Mouse (Mus musculus) cerebellum, adult 8-10 months (tissue): ENCODE results near the gene Pls1.
A peak's percentile ranks its signal among the peaks of the same experiment; 100 is the strongest.

Experiments used
- DNase-seq: peaks from one replicate; pipeline ENCODE4 v3.0.0; 2022

Pls1 gene

DNA sequence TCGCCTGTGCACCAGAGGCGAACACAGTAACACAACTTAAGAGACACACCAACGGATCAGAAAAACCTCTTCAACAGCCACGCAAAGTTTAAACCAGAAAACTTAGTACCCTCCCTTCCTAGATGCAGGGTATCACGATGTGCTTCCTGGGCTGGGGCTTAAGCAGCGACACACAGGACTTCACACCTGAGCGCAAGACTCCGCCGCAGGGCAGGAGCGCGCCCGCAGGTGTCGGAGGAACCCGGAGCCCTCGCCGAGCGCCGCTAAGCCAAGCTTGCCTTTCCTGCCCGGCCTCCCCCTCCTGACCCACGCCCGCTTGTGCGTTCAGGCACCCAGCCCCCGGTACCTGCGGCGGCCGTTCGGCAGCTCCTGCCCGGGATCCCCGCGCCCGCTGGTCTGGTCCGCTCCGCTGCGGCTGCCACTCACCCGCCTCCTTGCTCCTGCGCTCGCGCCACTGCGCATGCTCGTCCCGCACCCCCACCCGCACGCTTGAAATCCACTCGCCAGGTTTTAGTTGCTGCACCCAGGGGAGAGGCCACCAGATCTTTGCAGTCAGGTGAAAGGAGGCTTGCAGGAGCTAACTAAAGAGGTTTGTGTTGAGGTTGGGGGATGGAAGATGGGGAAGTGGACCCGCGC is at the start of gene Pls1:
Pls1 (minus strand) TSS at position 487 of the 636 bp plus-strand sequence.
- peak; percentile 99 for DNase-seq

DNA sequence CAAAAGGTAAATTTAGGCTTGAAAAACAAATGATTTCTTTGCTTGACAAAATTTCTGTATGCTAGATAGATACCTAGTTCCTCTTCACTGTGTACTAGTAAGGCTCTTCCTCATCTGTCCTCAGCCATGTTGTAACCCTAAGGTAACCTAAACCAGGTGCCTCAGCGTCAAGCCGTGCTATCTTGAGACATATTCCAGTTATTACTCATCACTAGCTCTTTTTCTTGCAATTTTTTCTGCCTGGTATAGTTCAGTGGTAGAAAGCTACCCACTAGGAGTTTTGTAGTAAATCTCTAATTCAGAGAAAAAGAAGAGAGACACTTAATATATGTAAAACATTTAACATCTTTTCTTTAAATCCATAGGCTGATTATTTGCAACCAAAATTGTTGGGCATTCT is 37.6 kb upstream of the Pls1 start:
- no peak for DNase-seq

DNA sequence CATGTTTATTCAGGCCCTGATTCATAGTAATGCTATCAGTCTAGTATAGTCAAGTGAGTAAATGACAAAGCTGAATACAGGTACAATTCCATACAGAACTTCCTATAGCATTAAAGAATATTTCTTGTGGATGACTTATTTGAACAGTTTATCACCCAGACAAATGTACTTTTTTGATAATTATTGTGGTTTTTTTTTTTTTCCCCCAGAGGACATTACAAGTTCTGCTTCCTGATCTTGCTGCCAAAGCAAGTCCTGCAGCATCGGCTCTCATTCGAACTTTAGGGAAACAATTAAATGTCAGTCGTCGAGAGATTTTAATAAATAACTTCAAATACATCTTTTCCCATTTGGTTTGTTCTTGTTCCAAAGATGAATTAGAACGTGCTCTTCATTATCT is 33.1 kb upstream of the Pls1 start:
- no peak for DNase-seq

DNA sequence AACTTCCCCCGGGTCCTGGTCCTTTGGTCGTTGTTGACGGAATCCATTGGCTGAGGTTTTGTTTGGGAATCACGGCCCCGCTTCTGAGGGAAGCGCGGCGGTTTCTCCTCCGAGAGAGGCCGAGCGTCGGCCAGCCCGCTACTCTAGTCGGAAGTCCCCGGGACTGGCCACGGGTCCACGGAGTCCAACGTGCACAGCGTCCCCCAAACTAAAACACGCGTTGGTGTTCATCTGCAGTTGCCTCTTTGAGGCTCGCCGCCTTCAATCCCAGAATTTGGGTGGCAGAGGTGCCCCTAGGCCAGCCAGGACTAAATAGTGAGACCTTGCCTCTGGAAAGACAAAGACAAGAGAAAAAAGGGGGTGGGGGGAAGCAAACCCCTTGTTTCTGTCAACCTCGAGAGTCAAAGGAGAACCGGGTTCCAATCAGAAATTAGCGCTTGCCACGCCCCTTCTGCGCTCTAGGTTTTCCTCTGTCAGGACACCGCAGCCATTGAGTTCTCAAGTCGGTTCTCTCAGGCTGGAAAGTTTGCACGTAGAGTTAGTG is 13.0 kb upstream of the Pls1 start:
- DNase-seq, result no peak

DNA sequence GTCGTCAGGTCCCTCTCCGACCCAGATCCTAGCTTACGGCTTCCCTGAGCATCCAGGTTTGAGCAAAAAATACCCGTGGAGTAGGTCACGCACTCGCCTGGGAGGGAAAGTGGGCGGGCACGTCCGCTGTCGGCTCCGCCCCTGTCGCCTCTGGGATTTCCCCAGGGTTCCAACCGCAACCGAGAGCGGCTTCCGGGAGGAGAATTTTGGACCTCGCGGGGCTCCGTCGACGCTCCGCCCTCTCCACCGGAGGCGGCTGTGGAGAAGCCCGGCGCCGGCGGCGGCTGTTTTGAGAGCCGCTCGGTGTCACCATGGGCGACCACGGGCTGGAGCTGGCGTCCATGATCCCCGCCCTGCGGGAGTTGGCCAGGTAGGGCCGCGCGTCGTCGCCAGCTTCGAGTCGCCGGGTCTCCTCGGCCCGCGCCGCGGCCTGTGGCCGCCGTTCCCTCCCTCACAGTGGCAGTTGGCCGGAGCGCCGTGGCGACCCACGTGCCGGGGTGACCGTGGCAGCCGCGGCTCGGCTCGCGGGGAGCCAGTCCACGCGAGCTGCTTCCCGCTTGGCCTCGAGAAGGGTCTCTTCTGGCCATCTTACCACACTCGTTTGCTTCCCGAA is 12.4 kb upstream of the Pls1 start, which contains the start of gene Atr:
Atr (plus strand) TSS at position 184 of the 613 bp plus-strand sequence.
- DNase-seq, result peak; percentile 92

DNA sequence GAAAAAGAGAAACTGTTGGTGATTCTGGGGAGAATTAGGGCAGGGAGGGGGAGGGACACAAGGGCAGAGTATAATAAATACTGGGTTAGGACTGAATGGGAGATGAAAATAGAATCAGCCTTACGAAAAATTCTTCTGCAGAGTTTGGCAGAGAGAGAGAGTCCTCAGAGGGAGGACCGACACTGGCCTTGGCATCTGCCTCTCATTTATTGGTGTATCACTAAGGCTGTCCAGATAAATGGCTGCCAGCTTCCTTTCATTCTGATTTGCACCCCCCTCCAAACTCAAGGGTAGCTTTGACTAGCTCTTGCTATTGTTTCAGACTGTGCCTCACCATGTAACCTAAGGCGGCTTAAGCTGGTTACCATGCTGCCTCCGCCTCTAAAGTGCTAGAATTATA is 10.9 kb upstream of the Pls1 start:
- DNase-seq, result no peak

DNA sequence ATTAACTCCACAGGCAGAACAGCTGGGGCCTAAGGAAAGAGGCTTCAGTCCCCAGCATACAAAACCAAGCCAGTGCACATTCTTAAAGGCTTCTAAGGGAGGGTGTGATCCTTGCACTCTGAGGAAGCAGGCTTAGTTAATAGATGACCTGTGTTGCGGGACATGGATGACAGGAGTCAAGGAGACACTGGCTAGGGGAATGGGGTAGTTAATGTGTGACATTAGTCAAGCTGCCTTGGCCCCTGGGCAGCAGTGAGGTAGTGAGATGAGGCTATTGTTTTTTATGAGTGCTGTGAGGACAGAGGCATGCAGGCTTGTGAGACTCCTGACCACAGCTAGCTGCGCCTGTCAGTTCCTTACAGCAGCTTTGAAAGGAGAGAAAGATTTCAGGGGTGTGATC is 9.8 kb upstream of the Pls1 start:
- DNase-seq, result no peak

DNA sequence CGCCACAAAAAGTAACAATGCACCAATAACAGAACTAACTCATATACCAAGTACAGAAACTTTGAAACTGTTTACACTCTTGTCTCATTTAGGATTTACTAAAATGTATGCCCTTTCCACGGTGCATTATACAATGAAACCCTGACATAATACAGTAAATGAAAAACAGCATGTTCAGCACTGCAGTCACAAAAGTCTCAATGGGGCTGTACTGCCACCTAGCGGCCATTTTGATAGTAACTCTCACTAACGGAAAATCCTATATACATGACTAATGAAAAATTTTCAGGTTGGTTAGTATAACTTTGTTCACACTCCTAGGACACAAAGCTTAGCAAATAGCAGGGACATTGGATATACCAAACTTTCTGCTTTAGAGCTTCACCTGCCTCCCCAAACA is 7.8 kb upstream of the Pls1 start:
- peak; percentile 78 for DNase-seq

DNA sequence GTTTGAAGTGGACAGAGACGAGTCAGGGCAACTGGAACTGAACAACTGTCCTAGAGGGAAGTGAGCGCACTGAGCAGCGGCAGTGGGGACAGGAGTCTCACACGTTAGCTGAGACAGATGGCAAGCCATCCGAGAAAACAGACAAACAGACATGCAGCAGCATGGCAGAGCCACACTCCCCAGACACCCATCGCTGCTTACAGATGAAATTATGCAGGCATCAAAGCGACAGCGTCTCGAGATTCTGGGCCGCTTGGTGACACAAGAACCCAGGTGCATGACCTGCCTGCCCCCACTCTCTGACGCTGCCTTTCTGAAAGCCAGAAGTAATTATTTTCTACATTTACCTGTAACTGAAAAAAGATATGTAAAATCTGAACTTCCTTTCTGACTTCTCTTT is 6.6 kb upstream of the Pls1 start:
- no peak for DNase-seq

DNA sequence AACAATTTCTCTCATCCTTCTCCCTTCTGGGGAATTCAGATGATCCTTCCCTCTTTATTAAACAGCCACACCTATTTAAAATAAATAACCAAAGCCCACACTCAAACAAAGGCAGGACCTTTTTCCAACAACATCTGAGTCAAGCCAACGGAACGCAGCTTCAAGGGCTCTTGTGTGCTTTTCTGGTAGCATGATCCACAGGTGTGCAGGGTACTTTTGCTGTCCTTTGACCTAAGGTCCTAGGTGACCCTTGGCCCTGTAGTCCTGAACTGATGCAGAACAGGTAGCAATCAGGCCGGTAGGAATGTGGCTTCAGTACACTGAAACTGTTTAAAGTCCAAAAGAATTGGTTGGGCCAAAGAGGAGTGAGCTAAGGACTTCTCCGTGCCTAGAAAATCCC is 600 bp upstream of the Pls1 start:
- DNase-seq, result no peak

DNA sequence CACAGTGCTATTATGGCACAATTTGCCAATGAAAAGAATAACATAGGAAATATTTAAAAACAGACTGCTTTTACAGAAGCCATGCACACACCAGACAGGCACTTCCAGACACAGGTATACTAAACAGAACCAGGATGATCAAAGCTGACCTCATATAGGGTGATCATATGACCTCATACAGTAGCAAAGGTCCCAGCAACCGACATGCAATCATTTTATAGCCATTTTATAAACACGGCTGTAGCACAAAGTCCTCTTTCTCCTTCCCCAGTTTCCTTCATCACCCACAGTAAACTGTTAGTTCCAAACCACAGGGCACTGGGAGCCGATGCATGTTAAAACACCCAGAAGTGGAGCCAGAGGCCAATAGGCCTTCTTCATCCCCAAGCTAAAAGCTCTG is 5.7 kb downstream of the Pls1 start:
- DNase-seq, result no peak

DNA sequence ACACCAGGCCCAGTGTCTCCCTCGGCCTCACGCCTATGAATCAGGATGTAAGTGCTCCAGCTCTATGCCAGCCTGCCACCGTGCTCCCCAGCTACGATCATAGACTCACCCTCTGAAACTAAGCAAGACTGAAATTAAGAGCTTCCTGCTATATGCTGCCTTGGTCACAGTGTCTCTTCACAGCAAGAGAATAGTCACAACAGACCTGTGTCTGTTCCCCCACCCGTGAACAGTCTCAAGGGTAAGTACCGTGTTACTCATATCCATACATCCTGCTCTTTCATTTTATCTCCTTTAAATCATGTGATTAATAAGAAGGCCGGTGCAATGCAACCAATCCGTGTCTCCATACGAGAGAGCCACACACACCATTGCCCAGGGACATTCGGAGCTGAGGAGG is 9.4 kb downstream of the Pls1 start:
- DNase-seq, result no peak

DNA sequence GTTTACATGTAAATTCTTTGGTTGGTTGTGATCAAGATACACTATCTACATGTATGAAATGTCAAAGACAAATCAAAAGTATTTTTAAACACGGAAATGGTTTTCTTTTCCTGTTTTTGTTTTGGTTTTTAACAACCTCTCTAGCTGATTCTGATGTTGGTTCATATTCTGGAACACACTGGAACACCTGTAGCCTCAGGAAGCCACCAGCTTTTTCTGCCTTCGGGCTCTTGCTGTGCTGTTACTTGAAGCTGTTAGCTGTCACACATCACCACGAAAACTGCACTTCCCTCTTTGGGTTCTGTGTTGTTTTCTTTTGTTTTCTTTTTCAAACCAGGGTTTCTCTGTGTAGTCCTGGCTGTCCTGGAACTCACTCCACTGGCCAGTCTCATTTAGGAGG is 10.3 kb downstream of the Pls1 start:
- no peak for DNase-seq

DNA sequence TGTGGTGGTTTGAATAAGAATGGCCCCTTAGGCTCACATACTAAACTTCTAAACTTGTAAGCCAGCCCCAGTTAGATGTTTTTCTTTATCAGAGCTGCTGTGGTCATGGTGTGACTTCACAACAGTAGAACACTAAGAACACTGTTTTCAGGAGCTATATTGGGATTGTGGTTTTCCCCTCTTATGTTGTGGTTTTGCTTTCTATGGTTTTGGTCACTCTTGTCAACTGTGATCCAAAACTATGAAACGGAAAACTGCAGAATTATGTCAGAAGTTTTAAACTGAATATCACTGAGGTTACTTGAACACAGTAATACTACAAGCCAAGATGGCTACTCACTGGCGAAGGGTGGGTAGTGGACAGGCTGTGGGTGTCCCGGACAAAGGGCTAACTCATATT is 12.4 kb downstream of the Pls1 start:
- DNase-seq, result no peak

DNA sequence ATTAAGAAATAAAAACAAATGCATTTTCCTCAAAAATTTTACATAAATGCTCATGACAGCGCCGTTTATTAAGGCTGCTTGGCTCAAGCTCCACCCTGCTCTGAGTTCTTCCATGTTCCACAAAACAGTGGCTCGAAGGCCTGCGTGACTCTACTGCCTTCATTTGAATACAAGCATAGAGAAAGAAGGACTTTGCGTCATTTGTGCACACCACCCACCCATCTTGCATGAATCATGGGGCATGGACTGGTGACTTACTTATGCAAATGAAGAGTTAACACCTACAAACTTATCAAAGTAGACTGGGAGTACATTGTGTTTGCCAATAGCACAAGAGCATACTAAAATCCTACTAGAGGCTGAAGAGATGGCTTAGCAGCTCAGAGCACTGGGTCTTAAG is 17.5 kb downstream of the Pls1 start:
- no peak for DNase-seq

DNA sequence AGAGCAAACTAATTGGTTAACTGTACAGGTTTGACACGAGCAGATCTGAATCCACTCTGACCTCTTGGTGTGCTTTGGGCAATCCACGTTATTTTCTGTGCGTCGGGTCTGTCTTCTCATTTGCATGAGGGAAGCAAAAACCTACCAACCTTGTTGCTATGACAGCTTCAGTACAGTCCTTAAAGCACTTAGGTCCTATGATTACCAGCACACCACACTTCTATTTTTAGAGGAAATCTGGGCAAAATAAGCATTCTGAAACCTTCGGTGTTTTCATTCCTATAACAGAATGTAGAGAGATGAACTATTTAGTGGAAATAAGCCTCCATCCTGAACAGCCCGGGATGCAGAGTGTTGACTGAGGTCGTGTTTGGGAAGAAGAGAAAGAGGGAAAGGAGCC is 22.6 kb downstream of the Pls1 start:
- no peak for DNase-seq

DNA sequence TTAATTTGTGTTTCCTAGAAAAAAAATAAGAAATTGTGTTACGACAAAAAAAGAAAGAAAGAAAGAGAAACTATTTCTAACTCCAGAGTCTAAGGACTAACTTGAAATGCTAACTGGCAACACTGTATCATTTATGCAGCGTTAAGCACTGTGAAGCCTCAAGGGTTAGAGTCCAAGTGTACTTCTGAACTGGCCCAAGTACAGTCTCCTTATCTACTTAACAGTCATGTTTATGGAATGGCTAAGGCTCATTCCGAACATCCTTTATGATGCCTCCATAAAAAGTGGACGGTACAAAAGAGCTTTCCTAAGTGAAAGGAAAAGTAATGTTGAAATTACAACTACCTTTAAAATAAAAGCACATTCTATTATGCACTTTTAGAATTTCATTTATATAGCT is 29.4 kb downstream of the Pls1 start:
- DNase-seq, result no peak

DNA sequence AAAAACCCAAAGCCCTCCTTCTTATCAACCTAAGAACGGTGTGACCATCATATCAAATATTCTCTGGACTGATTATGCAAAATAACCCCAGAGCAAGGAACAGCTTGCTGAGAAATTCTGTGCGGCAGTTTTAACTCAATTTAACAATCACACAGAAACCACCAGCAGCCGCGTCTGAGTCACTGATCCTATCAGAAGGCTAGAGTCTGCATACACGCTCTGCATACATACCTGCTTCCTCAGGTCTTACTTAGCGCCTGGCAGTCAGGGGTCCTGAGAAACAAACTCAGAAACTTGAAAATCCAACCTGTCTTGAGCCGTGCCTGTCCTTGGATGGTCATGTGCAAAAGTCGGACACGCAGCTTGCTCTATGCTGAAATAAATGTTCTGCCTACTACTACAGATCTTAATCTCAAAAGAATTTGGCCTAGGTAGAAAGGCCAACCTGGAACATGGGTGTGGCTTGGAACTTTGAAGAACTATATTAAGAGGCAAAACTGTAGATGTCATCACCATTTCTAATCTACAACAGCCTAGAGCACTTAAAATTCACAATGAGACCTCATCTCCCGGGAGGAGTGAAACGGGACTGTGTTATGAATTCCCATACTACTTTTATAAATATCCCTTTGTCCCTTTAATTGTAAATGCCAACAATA is 30.0 kb downstream of the Pls1 start:
- DNase-seq, result no peak

DNA sequence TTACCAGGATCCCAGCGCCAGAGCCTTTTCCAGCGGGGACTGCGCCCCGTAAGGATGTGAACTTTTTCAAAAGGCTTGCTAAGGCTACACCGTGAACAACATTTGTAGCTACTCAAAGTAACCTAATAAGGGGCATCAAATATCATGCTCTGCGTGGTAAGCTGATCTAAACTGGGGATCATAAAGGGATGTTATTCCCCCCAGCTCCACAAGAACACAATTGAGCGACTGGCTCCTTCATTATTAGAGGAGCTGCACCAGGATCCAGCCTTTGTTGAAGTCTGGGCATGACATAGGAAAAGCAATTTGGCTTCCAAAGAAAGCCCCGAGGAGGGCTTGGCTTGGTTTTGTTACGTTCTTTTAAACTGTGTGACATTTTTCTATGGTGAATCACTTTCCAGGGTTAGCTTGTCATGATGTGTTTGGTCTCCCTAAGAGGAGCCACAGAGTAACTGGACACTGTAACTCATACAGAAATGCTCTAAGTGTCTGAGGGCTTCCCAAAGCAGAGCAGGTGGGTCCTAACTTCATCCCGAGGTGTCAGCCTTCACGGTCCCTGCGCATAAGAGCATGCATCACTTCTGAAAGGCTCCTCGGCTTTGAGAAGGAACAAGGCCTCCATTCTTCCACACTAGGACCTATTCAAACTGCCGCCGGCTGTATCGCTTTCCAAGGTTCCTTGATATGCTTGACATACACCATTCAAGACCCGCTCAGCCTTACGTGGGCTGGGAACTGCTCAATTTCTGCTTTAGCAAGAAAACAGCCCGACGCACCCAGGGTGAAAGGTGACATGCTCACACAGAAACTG is 31.2 kb downstream of the Pls1 start:
- DNase-seq, result no peak

DNA sequence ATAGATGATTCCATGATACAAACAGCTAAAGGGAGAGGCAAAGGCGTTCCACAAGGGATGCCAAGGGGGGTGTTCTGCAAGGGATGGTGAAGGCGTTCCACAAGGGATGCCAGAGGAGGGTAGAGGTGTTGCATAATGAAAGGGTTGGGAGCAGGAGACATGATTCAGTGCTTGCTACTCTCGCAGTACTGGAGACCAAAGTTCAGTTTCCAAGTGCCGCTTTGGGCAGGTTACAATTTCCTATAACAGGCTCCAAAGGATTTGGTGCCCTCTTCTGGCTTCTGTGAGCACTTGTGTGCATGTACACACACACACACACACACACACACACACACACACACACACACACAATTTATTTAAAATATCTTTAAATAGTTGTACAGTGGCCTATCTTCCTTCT is 33.3 kb downstream of the Pls1 start:
- no peak for DNase-seq

DNA sequence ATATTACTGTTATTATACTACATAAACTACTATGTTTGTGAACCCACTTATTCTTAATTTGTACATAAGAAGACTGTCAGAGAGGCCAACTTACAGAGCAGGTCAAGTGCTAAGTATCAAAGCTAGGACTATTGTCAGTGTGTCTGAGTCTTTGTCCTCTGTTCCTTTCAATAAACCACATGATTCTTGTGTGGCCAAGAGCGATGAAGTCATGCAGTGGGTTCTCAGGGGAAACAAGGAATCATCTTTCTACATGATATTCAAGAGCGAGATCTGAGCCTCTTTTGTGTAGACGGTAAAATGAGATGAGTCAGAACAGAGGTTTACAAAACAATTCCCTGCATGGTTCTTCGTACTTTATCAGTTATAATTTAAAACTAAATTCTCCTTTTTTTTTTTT is 35.5 kb downstream of the Pls1 start:
- no peak for DNase-seq

DNA sequence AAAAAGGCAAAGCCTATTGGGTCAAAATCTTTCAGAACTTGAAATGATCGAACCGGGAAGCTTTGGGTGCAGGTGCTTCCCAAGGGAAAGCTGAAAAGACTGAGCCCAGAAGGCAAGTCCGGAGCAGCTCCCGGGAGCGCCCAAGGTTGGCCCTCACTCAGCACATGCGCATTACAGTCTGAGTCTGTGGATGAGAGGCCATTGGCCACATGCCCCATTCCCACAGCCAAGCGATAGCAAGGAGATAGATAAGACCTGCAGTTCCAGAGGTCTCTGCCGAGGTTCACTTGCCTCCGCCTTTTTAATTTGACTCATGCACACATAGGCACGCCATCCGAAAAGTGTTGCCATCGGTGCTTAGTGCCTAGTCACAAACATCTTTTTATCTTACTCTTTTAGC is 39.7 kb downstream of the Pls1 start:
- DNase-seq, result peak; percentile 3

DNA sequence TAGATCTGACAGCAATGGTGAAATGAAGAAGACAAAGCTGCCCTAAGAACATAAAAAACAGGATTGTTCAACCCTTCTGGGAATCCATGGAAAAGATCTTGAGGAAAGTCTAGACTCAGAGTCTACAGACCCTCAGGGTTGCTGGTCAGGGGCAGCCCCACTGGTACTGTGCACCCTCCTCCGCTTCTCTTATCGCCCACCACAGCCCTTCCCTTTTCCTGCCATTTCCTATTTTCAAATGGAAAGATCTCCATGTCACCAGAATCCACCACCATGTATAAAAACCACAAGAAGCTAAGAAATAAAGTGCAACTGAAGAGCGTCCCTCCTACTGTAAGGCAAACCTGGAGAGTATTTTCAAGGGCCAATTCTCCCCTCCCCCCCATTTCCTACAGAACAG is 41.3 kb downstream of the Pls1 start:
- DNase-seq, result no peak
